Mouse (Mus musculus): ENCODE results near the gene Ube2g1.

- TF ChIP-seq CTCF (IDR thresholded peaks at IDR 0.05; ENCODE audit: extremely low read depth, insufficient read depth, low read length): no peak
- no peak for TF ChIP-seq POLR2A (IDR thresholded peaks at IDR 0.05; ENCODE audit: extremely low read depth, insufficient read depth, low read length)
These were observed 81.2 kb downstream of the Ube2g1 start for GRCm38 (mm10) chr11:72688242-72688641.
